In the genomic region with DNA sequence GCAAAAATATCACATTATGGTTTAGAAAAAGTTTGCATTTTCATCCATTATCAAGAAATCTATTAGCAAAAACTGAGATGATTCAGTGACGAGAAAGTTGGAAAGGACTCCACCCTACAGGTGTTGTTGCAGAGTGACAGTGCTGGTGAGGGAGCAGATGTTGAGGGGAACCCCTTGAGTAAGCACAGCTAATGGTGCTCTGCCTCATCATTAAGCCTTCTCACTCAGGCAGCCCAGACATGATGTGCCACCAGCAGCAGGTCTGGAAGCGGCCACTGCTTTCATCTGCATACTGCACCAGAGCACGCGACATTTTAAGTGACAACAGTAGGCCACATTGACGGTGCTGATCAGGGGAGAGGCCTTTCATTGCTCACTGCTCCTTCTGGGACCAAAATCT, we compare ENCODE assay signal across 21 mouse cellular contexts.
DNase-seq lines count a peak whose midpoint lies in the region; ATAC-seq lines count a peak whose summit lies in the region.
"Had no signal": no experiment of that assay in that cellular context is flagged by ENCODE, and none has a peak within 500 bp of the region (broad histone marks: within the 10 kb centered on the region; RNA-seq: fewer than 3 reads in every experiment).

No protein-coding gene starts in this region.

- 91% methylated on average over 5 of the region's 5 CpGs for WGBS in heart, embryonic 10.5 days
- WGBS in hindbrain, embryonic 13.5 days, result 70% methylated on average over 5 of the region's 5 CpGs
- 67% methylated on average over 5 of the region's 5 CpGs for WGBS in hindbrain, embryonic 14.5 days
- WGBS in midbrain, embryonic 16.5 days, result 71% methylated on average over 5 of the region's 5 CpGs
- 66% methylated on average over 5 of the region's 5 CpGs for WGBS in midbrain, embryonic 14.5 days

- peaks cover 2% of the 10 kb centered on the region; the same call in 1 of the 2 replicates for H3K36me3 ChIP-seq in heart, embryonic 10.5 days
- peaks cover 6% of the 10 kb centered on the region for H3K36me3 ChIP-seq in hindbrain, embryonic 13.5 days
- no peaks in the 10 kb centered on the region for H3K36me3 ChIP-seq in hindbrain, embryonic 14.5 days (replicated peaks; ENCODE audit: control insufficient read depth, insufficient read depth)
- no peaks in the 10 kb centered on the region for H3K36me3 ChIP-seq in midbrain, embryonic 16.5 days (ENCODE audit: control insufficient read depth, insufficient read depth, low read length)
- H3K36me3 ChIP-seq in midbrain, embryonic 14.5 days (ENCODE audit: control insufficient read depth, insufficient read depth, low read length), result 0 out of 2 replicates have a peak, but pooled peaks cover 3% of the 10 kb centered on the region
- H3K36me3 ChIP-seq: embryonic facial prominence, embryonic 12.5 days had no signal

- no peak overlapping the region for H3K9ac ChIP-seq in hindbrain, embryonic 13.5 days
- no peak overlapping the region for H3K9ac ChIP-seq in hindbrain, embryonic 14.5 days
- H3K9ac ChIP-seq in midbrain, embryonic 16.5 days (ENCODE audit: low read depth, low read length), result no peak overlapping the region
- H3K9ac ChIP-seq in midbrain, embryonic 14.5 days (replicated peaks; ENCODE audit: low read length), result no peak overlapping the region
- H3K9ac ChIP-seq: embryonic facial prominence, embryonic 12.5 days; embryonic facial prominence, embryonic 15.5 days; forebrain, embryonic 12.5 days; heart, embryonic 13.5 days had no signal

- no peak overlapping the region for H3K4me2 ChIP-seq in hindbrain, embryonic 13.5 days
- H3K4me2 ChIP-seq in hindbrain, embryonic 14.5 days (replicated peaks), result no peak overlapping the region
- H3K4me2 ChIP-seq in midbrain, embryonic 16.5 days (ENCODE audit: low read length), result no peak overlapping the region
- H3K4me2 ChIP-seq in midbrain, embryonic 14.5 days (ENCODE audit: low read length), result no peak overlapping the region
- H3K4me2 ChIP-seq: embryonic facial prominence, embryonic 12.5 days; embryonic facial prominence, embryonic 15.5 days; forebrain, embryonic 12.5 days; heart, embryonic 13.5 days had no signal

- H3K27ac ChIP-seq in heart, embryonic 10.5 days, result no peak overlapping the region
- peak overlapping the region; percentile 14; the same call in 1 of the 2 replicates for H3K27ac ChIP-seq in hindbrain, embryonic 13.5 days
- H3K27ac ChIP-seq in hindbrain, embryonic 14.5 days, result no peak overlapping the region; the same call in 1 of the 2 replicates
- peak overlapping the region; percentile 11; the same call in 1 of the 2 replicates for H3K27ac ChIP-seq in midbrain, embryonic 16.5 days (ENCODE audit: low read length)
- H3K27ac ChIP-seq in midbrain, embryonic 14.5 days (replicated peaks; ENCODE audit: low read depth, low read length), result no peak overlapping the region
- H3K27ac ChIP-seq: embryonic facial prominence, embryonic 12.5 days; embryonic facial prominence, embryonic 15.5 days; forebrain, embryonic 12.5 days; heart, embryonic 13.5 days had no signal

- DNase-seq in heart, embryonic 10.5 days (ENCODE audit: low spot score), result peak; percentile 57
- no peak for DNase-seq in heart, postnatal 4 days
- no peak for DNase-seq in hindbrain, embryonic 14.5 days (ENCODE audit: low spot score)
- DNase-seq in midbrain, embryonic 14.5 days, result no peak
- DNase-seq: adrenal gland, adult 2 months; adrenal gland, postnatal 14 days; cerebellum, adult 11 months; cerebellum, adult 2 months; cerebellum, adult 9-11 months; cerebellum, postnatal 25 days; gastrocnemius, postnatal 25 days; heart, adult 18-20 months; heart, postnatal 14 days had no signal

- H3K27me3 ChIP-seq in heart, embryonic 10.5 days (ENCODE audit: insufficient read depth, poor library complexity, severe bottlenecking), result no peaks in the 10 kb centered on the region
- H3K27me3 ChIP-seq in hindbrain, embryonic 13.5 days, result no peaks in the 10 kb centered on the region
- H3K27me3 ChIP-seq in hindbrain, embryonic 14.5 days (ENCODE audit: control insufficient read depth, insufficient read depth, low read length), result no peaks in the 10 kb centered on the region
- no peaks in the 10 kb centered on the region for H3K27me3 ChIP-seq in midbrain, embryonic 16.5 days (ENCODE audit: control insufficient read depth, insufficient read depth, low read depth, low read length)
- no peaks in the 10 kb centered on the region for H3K27me3 ChIP-seq in midbrain, embryonic 14.5 days (ENCODE audit: control insufficient read depth, insufficient read depth, low read length)
- H3K27me3 ChIP-seq: embryonic facial prominence, embryonic 12.5 days; embryonic facial prominence, embryonic 15.5 days; forebrain, embryonic 12.5 days; heart, embryonic 13.5 days had no signal

- no peak overlapping the region for H3K4me3 ChIP-seq in heart, embryonic 10.5 days
- H3K4me3 ChIP-seq in hindbrain, embryonic 13.5 days, result no peak overlapping the region
- no peak overlapping the region for H3K4me3 ChIP-seq in hindbrain, embryonic 14.5 days (replicated peaks; ENCODE audit: low read length)
- no peak overlapping the region for H3K4me3 ChIP-seq in midbrain, embryonic 16.5 days (ENCODE audit: low read depth, low read length)
- no peak overlapping the region for H3K4me3 ChIP-seq in midbrain, embryonic 14.5 days (replicated peaks; ENCODE audit: low read depth, low read length)
- H3K4me3 ChIP-seq: embryonic facial prominence, embryonic 12.5 days; embryonic facial prominence, embryonic 15.5 days; forebrain, embryonic 12.5 days; heart, embryonic 13.5 days had no signal

- peaks cover 3% of the 10 kb centered on the region; the same call in 1 of the 2 replicates for H3K9me3 ChIP-seq in heart, embryonic 10.5 days
- peaks cover 7% of the 10 kb centered on the region for H3K9me3 ChIP-seq in hindbrain, embryonic 13.5 days
- H3K9me3 ChIP-seq in hindbrain, embryonic 14.5 days (ENCODE audit: control insufficient read depth, low read length), result peaks cover 9% of the 10 kb centered on the region; the same call in 1 of the 2 replicates
- peaks cover 5% of the 10 kb centered on the region; the same call in 1 of the 2 replicates for H3K9me3 ChIP-seq in midbrain, embryonic 16.5 days (replicated peaks; ENCODE audit: control insufficient read depth, low read length, poor library complexity, severe bottlenecking)
- H3K9me3 ChIP-seq in midbrain, embryonic 14.5 days (ENCODE audit: control insufficient read depth, low read length), result peaks cover 8% of the 10 kb centered on the region

- no peaks in the 10 kb centered on the region for H3K4me1 ChIP-seq in heart, embryonic 10.5 days
- H3K4me1 ChIP-seq in hindbrain, embryonic 13.5 days (replicated peaks), result peaks cover 3% of the 10 kb centered on the region; the same call in 1 of the 2 replicates
- 0 out of 2 replicates have a peak, but pooled peaks cover 3% of the 10 kb centered on the region for H3K4me1 ChIP-seq in hindbrain, embryonic 14.5 days (replicated peaks; ENCODE audit: control insufficient read depth, insufficient read depth, low read length)
- no peaks in the 10 kb centered on the region for H3K4me1 ChIP-seq in midbrain, embryonic 16.5 days (ENCODE audit: control insufficient read depth, insufficient read depth, low read length)
- H3K4me1 ChIP-seq in midbrain, embryonic 14.5 days (ENCODE audit: control insufficient read depth, insufficient read depth, low read length), result no peaks in the 10 kb centered on the region
- H3K4me1 ChIP-seq: embryonic facial prominence, embryonic 12.5 days; embryonic facial prominence, embryonic 15.5 days; forebrain, embryonic 12.5 days; heart, embryonic 13.5 days had no signal

- no peak for ATAC-seq in hindbrain, embryonic 13.5 days (ENCODE audit: low FRiP score)
- ATAC-seq in hindbrain, embryonic 14.5 days (ENCODE audit: low FRiP score), result no peak
- ATAC-seq in midbrain, embryonic 16.5 days, result 0 out of 2 replicates have a peak, but pooled peaks have one; percentile 39
- ATAC-seq in midbrain, embryonic 14.5 days (ENCODE audit: low FRiP score, low TSS enrichment), result no peak
- ATAC-seq: CD4-positive, CD25-positive, alpha-beta regulatory T cell, adult 4 months; intestine, postnatal 0 days had no signal

Comparison
In these comparisons a context has a peak if more than half of its experiments do, and no peak if none do; other contexts are left out.
1. H3K27ac ChIP-seq: peak in hindbrain, embryonic 13.5 days (single experiment) and midbrain, embryonic 16.5 days (single experiment); none in heart, embryonic 10.5 days (single experiment), hindbrain, embryonic 14.5 days (single experiment) and midbrain, embryonic 14.5 days (single experiment).